Mouse (Mus musculus) heart, adult 2 months (tissue): ENCODE data around the gene Trhde. TPM values are rescaled to one million over a fixed set of nuclear protein-coding genes. Genes with fewer than 3 reads are reported as not detected.

Source experiments
- DNase-seq, 2 experiments: peaks; one replicate each; pipeline ENCODE4 v3.0.0; 2021
- H3K27ac ChIP-seq: fragments of 200-600 bp; 2 replicates; pipeline ENCODE4 v1.8.1; 2022
- H3K27me3 ChIP-seq: fragments of 200-500 bp; 2 replicates; pipeline ENCODE4 v1.6.1; 2012; ENCODE audit warnings: mild to moderate bottlenecking, low read length, inconsistent platforms, mixed read lengths; ENCODE audit not compliant: control insufficient read depth, insufficient read depth
- H3K36me3 ChIP-seq: fragments of 200-500 bp; 2 replicates; pipeline ENCODE4 v1.6.1; 2012; ENCODE audit warnings: low read length, inconsistent platforms; ENCODE audit not compliant: control insufficient read depth, insufficient read depth
- H3K4me1 ChIP-seq: fragments of 200-500 bp; 2 replicates; pipeline ENCODE4 v1.6.1; 2011; ENCODE audit warnings: low read length; ENCODE audit not compliant: control insufficient read depth, insufficient read depth
- H3K4me3 ChIP-seq: fragments of 200-600 bp; 2 replicates; pipeline ENCODE4 v1.8.1; 2022
- H3K79me2 ChIP-seq: fragments of 200-500 bp; replicated peaks from 2 replicates; pipeline ENCODE4 v1.6.1; 2012; ENCODE audit warnings: mild to moderate bottlenecking, inconsistent platforms, low read length, moderate library complexity, mixed read lengths; ENCODE audit not compliant: control insufficient read depth, insufficient read depth
- H3K9ac ChIP-seq: fragments of 200-500 bp; 2 replicates; pipeline ENCODE4 v1.6.1; 2012; ENCODE audit warnings: low read depth, mild to moderate bottlenecking, control low read depth, inconsistent platforms, low read length, mixed read lengths
- CTCF ChIP-seq: fragments of 200-600 bp; IDR thresholded peaks from 2 replicates; pipeline ENCODE4 v1.8.1; 2022; ENCODE audit warnings: antibody characterized with exemption, mild to moderate bottlenecking, moderate library complexity
- EP300 ChIP-seq: fragments of 200-500 bp; IDR thresholded peaks from 2 replicates; pipeline ENCODE4 v1.6.1; 2011; ENCODE audit warnings: low read depth, low read length, control low read depth; ENCODE audit not compliant: insufficient read depth
- POLR2A ChIP-seq: fragments of 200-500 bp; IDR thresholded peaks from 2 replicates; pipeline ENCODE4 v1.6.1; 2011; ENCODE audit warnings: mild to moderate bottlenecking, low read depth, low read length, control low read depth; ENCODE audit not compliant: insufficient read depth
- whole genome bisulfite sequencing: fragments of 180-500 bp; shearing (Covaris S2); methylation state at CpG from one replicate; pipeline ENCODE4 v1.1.7; 2018; 5-methylcytosine and 5-hydroxymethylcytosine counted together
- intact Hi-C: fragments of 180-260 bp; cut with DNase I; formaldehyde crosslinking; loops from one replicate; pipeline ENCODE4 v1.15.1; 2025
- long read RNA-seq: library from polyadenylated mRNA; stranded (forward); transcript quantifications from one replicate; pipeline ENCODE4 v2.0.0, GENCODE M21; 2021
- polyA plus RNA-seq: library from polyadenylated mRNA; depleted of rRNA; stranded (reverse); fragments of >200 nt; gene quantifications from 2 replicates; pipeline ENCODE4 v1.2.3, GENCODE M21; 2012; rRNA removed
- total RNA-seq, 2 experiments: library from RNA; stranded (reverse); gene quantifications; 2 replicates each; pipeline ENCODE4 v1.2.3; 2021

Gene Trhde
- total RNA-seq (under 1 TPM; 0.18 to 0.27 TPM), polyA plus RNA-seq (0.38 and 0.39 TPM in 2 replicates)
- long read RNA-seq, partial matches to known transcripts = 1 of 1 reads
- long read RNA-seq, other reads (novel, unspliced or antisense) = 0 of 1 reads

DNA sequence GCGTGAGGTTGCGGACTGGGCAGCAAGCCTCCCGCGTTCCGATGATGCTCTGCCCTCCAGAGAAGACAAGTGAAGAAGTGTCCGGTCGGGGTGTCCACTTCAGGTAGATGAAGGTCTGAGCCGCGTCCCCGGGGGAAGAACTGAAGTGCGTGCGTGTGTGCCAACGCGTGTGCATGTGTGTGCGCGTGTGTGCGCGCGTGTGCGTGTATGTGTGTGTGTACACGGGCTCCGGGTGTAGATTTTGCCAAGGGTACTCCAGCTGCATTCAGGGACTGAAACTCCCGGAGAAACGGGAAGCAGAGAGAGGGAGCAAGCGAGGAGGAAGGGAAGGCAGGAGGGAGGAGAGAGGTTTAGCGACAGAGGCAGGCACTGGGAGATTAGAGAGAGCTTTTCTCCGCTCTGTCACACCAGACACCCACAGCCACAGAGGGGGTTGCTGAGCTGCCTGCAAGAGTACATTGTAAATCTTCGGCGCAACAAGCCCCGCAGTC is at the start of gene Trhde:
Gene Trhde, minus strand, starts transcription at position 147 of the 491 bp plus-strand sequence.
- no peak for TF ChIP-seq CTCF
- TF ChIP-seq POLR2A = no peak
- no peak for TF ChIP-seq EP300
- Histone ChIP-seq H3K4me3 (peak within 1 kb of the TSS; percentile 26), H3K27ac (no peak within 1 kb of the TSS), H3K4me1 (no peaks in the 10 kb centered on the region), H3K79me2 (no peaks in the 10 kb centered on the region), H3K36me3 (no peaks in the 10 kb centered on the region), H3K27me3 (peaks cover 8% of the 10 kb centered on the region), H3K9ac (no peak within 1 kb of the TSS)
- 2% methylated on average over 30 of the region's 30 CpGs for WGBS
- DNase-seq = no peak
- intact Hi-C loops = no loop called here

DNA sequence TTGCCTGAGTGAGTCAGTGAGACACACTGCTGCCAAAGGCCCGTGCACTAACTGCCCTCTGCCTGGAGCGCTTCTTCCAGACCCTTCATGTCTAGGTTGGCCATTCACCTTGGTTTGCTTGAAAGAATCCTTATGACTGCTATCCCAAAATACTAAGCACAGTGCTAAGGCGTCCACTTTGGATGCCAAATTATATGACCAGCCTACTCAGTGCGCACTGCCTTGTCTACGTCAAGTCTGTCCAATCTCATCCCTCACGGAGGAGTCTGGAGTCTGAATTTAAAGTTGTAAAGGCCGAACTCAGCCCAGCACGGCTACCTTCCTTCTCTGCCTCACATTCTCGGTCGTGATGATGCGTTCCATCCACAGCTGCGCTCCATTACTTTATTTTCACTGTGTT is 39.9 kb upstream of the Trhde start:
- intact Hi-C loops = no loop called here
- Histone ChIP-seq H3K27ac (no peak overlapping the region), H3K79me2 (no peaks in the 10 kb centered on the region), H3K4me3 (no peak overlapping the region), H3K4me1 (no peaks in the 10 kb centered on the region), H3K9ac (no peak overlapping the region), H3K36me3 (no peaks in the 10 kb centered on the region), H3K27me3 (no peaks in the 10 kb centered on the region)
- no peak for DNase-seq
- 77% methylated on average over 12 of the region's 12 CpGs for WGBS
- TF ChIP-seq EP300 (no peak), POLR2A (no peak), CTCF (no peak)

DNA sequence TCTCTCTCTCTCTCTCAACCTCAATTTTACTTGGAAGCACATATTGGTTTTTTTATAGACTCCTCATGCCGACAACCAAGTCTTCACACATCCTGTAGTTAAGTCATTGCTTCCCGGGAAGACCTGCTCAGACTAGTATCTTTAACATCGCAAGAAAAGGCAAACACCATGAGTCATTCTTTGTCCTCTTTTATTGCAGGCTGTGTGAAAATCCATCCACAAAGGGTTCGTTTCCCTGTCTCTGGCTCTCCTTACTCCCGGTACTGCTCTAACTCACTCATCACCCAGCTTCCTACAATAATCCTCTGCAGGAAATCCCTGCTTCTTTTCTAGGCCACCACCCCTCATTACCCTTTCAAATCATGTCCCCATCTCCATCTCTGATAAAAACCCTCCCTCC is 39.3 kb upstream of the Trhde start:
- Histone ChIP-seq H3K36me3 (no peaks in the 10 kb centered on the region), H3K9ac (no peak overlapping the region), H3K27ac (no peak overlapping the region), H3K4me3 (no peak overlapping the region), H3K79me2 (no peaks in the 10 kb centered on the region), H3K4me1 (no peaks in the 10 kb centered on the region), H3K27me3 (no peaks in the 10 kb centered on the region)
- no peak for DNase-seq
- TF ChIP-seq CTCF = no peak
- TF ChIP-seq POLR2A = no peak
- TF ChIP-seq EP300 = no peak
- WGBS = 23% methylated on average over 5 of the region's 5 CpGs
- intact Hi-C loops = no loop called here

DNA sequence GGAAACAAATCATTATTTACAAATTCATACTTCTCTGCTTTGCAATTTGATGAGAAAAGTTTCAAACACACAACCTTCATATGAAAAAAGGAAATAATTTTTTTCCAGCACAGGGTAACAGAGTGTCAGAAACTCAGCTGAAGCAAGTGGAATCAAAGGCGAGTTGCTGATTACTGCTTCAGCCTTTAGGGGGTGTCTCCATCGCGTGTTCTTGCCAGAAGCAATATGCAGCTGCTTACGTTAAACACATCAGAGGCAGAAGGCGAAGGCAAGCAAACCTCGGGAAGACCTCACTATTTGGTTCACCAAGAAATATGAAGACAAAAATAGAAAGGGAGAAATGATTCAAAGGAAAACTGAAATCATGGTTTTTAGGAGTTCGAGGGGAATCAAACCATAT is 29.2 kb upstream of the Trhde start:
- DNase-seq = no peak
- 53% methylated on average over 7 of the region's 7 CpGs for WGBS
- Histone ChIP-seq H3K27me3 (no peaks in the 10 kb centered on the region), H3K9ac (no peak overlapping the region), H3K36me3 (no peaks in the 10 kb centered on the region), H3K4me3 (no peak overlapping the region), H3K4me1 (no peaks in the 10 kb centered on the region), H3K79me2 (no peaks in the 10 kb centered on the region), H3K27ac (no peak overlapping the region)
- intact Hi-C loops = no loop called here
- TF ChIP-seq POLR2A (no peak), EP300 (no peak), CTCF (no peak)

DNA sequence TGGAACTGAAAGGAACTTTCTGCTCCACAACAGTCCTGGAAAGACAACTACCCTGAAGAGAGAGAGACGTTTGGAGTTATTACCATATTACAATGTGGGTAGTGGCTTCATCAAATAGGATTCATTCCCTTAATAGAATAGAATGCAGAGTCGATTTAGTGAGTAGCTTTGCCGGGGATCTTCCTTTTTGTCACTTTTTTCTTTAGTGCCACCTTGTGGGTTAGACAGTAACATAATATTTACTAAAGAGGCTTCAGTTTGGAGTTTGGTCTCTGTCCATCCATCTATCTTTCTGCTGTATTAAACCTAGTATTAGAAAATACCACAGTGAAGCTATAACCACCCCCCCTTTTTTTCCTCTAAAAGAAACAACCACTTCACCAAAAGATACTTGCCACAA is 6.7 kb upstream of the Trhde start:
- H3K4me1 ChIP-seq = no peaks in the 10 kb centered on the region
- H3K4me3 ChIP-seq = no peak overlapping the region
- no peak overlapping the region for H3K27ac ChIP-seq
- 41% methylated on average over 3 of the region's 3 CpGs for WGBS
- no peaks in the 10 kb centered on the region for H3K27me3 ChIP-seq
- TF ChIP-seq EP300 (no peak), POLR2A (no peak), CTCF (no peak)
- H3K79me2 ChIP-seq = no peaks in the 10 kb centered on the region
- no peaks in the 10 kb centered on the region for H3K36me3 ChIP-seq
- intact Hi-C loops = no loop called here
- no peak for DNase-seq
- H3K9ac ChIP-seq = no peak overlapping the region

DNA sequence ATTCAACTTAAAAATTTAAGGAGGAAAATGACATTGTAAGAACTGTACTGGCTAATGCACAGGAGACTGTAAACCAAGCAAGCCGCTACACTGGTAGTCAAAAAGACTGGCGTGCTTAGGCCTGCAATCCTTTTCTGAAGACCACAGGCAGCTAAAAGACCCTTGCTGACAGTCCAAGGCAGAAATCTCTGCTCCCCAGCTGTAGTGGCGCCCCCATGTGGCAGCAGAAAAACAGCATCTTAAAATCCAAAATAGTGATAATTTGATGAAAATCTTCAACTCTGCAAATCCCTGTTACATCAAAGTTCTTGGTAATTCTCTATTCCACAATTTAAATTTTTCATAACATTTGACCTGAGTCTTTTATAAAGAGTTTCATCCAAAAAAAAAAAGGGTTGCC is 3.8 kb upstream of the Trhde start:
- intact Hi-C loops = no loop called here
- 33% methylated on average over 3 of the region's 3 CpGs for WGBS
- H3K4me1 ChIP-seq = no peaks in the 10 kb centered on the region
- no peak overlapping the region for H3K4me3 ChIP-seq
- peak; percentile 36 for TF ChIP-seq CTCF
- no peak for TF ChIP-seq POLR2A
- TF ChIP-seq EP300 = no peak
- no peak for DNase-seq
- peaks cover 3% of the 10 kb centered on the region for H3K27me3 ChIP-seq
- H3K36me3 ChIP-seq = no peaks in the 10 kb centered on the region
- H3K9ac ChIP-seq = no peak overlapping the region
- H3K79me2 ChIP-seq = no peaks in the 10 kb centered on the region
- H3K27ac ChIP-seq = no peak overlapping the region
